Mouse (Mus musculus) neutrophil, adult 5-6 weeks (primary cell): Measurements from ENCODE around the gene Mmp14. TPM values are rescaled to one million over a fixed set of nuclear protein-coding genes. Genes with fewer than 3 reads are reported as not detected.

Experiments
- ATAC-seq: fragments of 151-379, 151-347 bp; 2 replicates; pipeline ENCODE4 v1.8.0; 2017; ENCODE audit warnings: mild to moderate bottlenecking, moderate TSS enrichment; ENCODE audit not compliant: insufficient number of reproducible peaks, poor library complexity, low FRiP score, severe bottlenecking; ENCODE audit errors: extremely low read depth
- total RNA-seq: library from RNA; stranded (forward); fragments of 200-1000 nt; gene quantifications from 2 replicates; pipeline ENCODE4 v1.2.3, GENCODE M21; 2017

Mmp14 gene
- total RNA-seq, 1 experiment from 2014 or later, result 0.58 TPM

DNA sequence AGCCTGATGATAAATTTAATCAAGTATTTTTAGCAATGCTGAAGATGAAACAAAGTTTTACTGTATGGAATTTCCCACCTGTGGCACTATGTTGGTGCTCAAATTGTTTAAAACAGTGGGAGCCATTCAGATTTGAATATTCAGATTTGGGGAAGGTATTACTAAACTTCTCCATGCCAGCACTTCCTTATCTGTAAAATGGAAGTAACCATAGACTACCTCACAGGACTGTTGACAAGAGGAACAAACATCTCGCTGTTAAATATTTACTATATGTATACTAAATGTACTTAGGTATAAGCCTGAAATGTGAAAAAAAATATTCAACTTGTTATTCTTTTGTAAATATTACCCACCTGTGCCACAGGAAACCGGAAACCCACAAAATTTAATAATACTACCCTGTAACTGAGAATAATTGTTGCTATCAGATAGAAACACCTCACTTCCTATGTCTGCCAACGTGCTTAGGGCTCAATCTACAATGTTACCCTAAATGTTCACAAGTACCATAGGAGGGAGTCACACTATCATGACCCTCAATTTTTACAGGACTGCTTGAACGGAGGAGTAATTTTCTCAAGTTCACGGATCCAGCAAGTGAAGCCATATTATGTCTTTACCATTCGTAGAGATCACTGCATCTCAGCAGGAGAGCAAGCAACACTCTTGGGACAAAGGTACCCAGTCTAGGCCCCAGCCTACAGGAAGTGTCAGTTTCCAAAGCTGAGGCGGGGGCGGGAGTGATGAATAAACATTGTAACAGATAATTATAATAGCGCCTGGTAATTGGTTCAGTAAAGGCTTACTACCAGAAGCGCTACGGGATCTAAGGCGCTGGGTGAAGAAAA, 31.9 kb downstream of the Mmp14 start:
- ATAC-seq, result peak; percentile 39

DNA sequence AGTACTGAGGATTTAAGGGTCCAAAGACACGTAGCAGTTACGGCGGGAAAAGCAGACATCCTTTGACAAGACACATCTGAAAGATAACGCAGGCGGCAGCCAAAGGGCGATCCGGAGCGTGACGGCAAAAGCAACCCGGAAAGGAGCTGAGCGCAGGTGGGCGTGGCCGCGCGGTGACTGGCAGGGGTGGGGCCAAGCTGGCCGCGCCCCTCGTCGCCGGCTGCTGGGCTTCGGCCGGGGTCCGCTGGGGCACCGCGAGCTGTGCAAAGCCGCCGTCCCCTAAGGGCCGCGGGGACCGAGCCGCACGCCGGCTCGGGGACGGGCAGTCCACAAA, 32.5 kb downstream of the Mmp14 start, which contains the start of gene Lrp10:
Gene Lrp10, plus strand, starts transcription at position 179 of the 334 bp plus-strand sequence.
- peak; percentile 70 for ATAC-seq

DNA sequence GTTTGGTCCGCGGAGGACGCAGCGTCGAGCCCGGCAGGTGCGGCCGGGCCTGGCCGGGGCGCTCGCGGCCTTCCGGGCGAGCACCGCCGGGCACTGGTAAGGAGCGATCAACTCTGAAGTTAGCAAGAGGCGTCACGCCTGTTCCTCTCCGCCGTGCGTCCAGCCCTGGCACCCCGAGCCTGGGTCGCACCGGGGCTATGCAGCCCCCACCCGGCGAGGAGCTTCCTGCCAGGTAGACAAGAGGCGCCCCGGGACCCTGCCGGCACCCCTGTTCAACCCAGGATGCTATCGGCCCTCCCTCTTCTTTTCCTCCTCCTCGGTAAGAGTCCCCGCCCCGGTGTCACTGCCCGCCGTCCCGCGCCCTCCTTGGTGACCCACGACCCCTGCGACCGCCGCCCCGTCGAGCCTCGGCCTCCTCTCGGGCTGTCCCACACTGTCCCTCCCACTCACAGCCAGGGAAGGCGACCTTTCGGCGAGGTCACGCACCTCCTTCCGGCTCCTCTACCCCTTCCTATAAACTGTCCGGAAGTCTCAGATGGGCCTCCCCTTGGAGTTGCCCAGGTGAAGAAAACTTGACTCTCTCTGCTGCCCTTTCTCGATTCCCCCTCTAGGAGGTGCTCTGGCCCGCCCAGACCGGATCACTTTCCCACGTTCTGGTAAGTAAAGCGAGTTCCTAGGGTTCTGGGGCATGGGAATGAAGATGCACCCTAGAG, 33.0 kb downstream of the Mmp14 start:
- ATAC-seq, result peak; percentile 74

DNA sequence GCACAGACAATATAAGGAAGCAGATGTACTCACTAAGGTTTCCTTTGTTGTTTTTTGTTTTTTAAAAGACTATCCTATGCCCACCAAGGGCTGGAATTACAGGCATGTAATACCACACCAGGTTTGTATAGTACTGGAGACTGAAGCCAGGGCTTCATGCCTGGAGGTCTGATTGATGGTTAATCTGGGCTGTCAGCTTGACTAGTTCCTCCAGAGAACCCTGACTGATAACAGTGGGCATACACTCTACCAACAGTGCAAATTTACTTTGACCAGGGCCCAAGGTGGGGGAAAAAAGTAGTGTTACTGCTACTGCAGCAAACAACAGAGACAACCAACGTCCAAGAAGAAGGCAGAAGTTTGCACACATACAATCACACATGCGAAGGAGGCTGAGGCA, 40.1 kb downstream of the Mmp14 start:
- ATAC-seq, result no peak

DNA sequence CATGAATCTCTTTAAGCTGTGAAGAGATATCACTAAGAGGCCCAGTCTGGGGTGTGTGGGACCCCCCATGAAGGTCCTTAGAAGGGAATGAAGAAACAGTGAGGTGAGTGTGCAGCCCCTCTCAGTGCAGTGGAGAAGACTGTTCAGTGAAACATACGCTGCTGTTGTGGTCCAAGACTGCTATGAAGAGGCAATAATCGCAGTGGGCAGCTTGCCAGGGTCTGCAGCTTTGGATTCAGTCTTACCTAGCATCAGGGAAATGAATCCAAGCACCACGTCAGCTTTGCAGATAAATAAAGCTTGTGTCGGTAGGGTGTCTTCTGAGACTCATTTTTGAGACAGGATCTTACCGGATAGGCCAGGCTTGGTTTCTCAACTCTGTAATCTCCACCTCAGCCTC, 41.3 kb downstream of the Mmp14 start:
- ATAC-seq, result no peak

DNA sequence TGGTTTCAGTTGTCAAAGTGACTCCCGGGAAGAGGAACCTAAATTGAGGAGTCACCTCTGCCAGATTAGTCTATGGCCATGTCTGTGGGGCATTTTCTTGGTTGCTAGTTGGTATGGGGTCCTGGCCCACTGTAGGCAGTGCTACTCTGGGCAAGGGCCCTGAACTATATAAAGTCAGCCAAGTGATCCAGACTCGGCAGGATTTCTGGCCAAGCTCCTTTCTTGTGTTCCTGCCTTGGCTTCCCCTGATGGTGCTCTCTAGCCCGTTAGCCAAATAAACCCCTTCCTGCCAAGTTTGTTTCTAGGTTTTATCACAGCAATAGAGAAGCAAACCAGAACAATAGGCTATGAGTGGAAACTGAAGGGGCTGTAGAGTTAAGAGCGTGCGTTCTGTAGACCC, 43.3 kb downstream of the Mmp14 start:
- no peak for ATAC-seq

DNA sequence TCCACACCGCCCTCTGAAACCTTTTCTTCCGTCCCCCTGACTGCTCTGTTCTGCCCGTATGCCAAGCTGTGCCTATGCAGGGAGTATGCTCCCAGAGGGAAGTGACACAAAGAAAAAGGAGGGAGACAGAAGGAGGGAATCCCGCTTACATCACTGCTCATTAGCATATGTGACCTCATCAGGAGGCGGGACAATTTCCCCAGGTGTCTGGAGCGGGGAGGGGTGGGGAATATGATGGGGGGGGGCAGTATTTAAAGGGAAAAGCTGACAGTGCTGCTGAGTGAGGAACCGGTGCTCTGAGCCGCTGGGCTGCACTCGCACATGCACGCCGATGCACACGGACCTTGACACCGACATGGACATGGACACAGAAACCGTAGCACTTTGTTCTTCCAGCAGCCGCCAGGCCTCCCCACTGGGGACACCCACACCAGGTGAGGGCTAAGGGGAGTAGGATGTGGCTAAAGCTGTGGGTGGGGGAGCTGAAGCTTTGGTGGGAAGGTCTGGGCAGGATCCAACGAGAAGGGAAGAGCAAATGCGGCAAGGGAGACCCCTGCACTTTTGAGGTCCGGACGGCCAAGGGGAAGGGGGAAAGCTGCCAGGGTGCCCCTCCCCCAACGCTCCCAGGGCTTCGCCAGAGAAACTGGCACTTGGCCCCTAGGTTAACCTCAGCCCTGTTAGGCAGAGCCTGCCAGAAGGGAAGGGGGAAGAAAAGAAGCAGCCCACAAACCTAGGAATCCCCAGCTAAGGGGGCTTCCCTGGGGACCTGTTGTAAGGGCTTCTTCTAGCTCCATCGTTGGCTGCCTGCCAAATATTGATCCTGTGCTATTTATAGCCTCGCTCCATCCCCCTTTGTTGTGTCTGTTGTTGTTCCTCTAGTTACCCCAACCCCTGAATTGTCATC, 44.8 kb downstream of the Mmp14 start, which contains the start of gene Rem2:
Gene Rem2, plus strand, starts transcription at position 160 of the 904 bp plus-strand sequence.
- ATAC-seq, result no peak

DNA sequence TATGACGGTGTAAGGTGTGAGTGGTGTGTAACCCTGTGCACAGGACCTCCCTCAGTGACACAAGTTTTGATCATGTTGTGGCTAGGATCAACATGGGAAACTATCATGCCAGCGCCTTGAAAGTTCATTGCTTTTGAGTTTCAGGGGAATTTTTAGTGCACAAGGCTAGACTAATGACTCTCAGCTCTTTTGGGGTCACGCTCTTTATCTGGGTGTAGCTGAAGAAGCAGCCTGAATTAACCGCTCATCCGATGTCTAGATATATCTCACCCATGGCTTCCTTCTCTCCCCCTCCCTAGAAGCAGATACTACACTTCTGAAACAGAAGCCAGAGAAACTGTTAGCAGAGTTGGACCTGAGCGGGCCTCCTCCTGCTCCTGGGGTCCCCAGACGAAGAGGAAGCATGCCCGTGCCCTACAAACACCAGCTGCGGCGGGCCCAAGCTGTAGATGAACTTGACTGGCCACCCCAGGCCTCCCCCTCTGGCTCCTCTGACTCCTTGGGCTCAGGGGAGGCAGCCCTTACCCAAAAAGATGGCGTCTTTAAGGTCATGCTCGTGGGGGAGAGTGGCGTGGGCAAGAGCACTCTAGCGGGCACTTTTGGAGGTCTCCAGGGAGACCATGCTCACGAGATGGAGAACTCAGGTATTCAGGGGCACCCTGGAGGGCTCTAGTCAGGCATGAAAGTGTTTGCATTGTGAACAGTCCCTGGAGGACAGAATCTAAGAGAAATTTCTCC, 45.9 kb downstream of the Mmp14 start:
- ATAC-seq, result no peak

DNA sequence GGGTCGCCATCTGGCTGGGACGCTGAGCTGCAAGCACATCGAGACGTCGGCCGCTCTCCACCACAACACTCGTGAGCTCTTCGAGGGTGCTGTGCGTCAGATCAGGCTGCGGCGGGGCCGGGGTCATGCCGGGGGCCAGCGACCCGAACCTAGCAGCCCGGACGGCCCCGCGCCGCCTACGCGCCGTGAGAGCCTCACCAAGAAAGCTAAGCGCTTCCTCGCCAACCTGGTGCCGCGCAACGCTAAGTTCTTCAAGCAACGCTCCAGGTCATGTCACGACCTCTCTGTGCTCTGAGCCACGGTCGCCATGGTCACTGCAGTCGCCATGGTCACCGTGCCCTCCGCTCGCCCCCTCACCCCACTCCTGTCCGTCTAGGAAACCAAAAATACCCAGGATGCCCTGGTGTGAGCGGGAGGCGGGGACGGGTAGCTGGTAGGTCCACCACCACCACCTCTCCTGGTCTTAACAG, 48.1 kb downstream of the Mmp14 start:
- no peak for ATAC-seq

DNA sequence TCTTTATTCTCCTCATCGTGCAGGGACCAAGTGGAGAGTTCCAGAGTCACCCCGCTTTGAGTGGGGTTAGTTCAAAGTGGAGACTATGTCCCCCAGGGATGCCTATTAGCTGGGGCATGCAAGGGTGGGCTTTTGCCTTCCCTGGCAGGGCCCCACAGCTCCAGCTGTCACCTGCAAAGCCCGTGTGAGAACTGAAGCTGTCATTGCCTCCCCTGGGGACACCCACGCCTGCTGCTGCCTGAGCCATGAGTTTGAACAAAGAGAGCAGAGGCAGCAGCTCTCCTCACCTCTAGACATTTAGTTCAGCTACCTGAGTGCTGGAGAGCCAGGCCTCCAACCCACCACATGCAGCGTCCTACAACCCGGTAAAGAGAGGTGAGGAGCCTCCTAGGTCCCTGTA, 49.3 kb downstream of the Mmp14 start:
- no peak for ATAC-seq

DNA sequence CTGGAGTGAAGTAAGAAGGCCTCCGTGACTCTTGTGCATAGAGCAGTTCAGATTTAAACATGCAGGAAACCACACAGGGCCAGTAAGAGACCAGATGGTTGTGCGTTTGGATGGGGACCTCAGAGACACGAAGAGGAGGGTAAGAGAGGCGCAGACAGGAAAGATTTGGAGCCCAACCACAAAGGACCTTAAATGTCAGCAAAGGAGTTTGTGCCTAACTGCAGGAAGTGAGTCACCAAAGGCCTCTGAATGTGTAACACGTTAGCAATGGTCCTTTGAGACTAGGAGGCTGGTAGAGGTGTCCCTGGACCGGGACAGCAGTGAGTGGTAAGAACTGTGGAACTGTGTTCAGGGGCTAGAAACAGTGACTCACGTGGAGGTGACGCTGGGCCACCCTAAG, 50.0 kb downstream of the Mmp14 start:
- no peak for ATAC-seq

DNA sequence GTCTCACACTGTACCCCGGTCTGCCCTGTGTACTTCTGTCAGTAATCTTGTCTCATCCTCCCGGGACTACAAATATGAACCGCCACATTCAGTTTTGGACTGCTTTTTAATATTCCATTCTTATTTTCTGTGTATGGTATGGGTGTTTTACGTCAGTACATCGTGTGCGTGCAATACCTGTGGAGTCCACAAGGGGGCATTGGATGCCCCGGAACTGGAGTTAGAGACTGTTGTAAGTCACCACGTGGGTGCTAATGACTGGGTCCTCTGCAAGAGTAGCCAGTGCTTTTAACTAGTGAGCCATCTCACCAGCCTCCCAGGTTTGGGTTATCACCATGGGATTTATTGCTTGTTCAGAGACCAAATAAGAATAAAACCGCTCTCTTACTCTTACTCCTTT, 51.1 kb downstream of the Mmp14 start:
- ATAC-seq, result peak; percentile 73

DNA sequence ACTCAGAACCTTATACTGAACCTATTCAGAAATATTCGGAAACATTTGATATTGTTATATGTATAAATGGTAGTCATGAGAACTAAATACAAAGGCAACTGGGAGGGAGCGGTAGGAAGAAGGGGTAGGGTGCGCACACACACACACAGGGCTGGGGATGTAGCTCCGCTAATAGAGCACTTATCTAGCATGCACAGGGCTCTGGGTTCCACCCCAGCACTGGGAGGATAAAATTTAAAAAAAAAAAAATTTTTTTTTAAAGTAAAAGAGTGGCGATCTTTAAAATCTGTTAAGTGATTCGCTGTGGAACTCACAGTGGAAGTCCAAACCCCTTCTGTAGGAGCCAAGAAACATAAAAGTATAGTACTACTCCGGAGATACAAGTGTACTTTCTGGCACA, 54.5 kb downstream of the Mmp14 start:
- ATAC-seq, result no peak

DNA sequence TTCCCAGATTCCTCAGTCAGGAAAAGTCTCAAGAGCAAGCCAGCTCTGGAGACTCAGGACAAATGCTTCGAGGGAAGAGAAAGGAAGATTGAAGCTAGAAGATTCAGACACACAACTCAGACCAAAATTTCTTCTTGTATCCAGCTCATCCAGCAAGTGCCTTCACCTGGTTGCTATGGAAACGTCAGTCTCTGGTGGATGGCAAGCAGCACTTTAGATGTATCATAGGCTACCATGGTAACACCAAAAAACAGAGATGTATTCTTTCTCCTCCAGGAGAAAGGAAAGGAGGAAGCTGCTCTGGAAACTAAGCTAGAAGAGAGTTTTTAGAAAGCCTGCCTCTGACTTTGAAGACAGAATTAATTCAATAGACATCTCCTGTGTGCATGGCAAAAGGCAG, 56.3 kb downstream of the Mmp14 start:
- no peak for ATAC-seq

DNA sequence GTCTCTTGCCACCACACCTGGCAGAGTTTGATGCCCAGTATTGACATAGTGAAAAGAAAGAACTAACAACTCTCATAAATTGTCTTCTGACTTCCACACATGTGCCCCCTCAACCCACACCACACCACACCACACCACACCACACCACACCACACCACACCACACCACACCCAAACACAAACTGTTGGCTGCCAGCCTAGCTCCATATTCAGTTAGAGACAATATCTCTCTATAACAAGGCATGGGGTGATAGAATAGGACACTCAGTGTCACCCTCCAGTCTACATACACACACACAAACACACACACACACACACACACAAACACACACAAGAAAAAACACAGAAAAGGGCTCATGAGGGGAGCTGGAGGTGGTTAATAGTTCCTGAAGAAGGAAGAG, 56.9 kb downstream of the Mmp14 start:
- no peak for ATAC-seq

DNA sequence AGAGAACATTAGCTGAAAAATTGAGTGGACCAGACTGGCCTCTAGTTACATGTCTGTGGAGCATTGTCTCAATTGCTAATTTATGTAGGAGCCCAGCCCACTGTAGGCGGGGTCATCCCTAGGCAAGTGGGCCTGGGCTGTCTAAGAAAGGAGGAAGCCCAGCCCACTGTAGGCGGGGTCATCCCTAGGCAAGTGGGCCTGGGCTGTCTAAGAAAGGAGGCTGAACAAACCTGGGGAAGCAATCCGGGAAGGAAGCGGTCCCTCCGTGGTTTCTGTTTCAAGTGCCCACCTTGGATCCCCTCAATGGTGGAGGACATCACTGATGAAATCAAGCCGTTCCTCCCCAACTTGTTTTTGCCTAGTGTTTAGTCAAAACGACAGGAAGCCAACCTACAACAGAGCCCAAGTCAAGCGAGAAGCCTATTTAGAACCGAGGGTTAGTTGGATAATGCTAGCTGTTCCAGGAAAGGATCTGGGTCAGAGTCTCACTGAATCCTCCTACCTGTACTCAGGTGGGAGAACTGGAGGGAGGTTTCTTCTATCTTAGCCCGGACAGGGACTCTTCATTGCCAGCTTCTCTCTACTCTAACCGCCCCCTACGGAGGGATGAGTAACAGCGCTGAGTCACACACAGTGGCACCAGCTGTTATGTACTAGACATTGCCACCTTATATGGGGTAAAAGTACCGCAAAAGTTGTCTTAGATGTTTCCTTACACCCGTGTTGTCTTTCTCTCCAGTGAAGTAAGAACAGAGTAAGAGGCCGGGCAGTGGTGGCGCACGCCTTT, 61.1 kb downstream of the Mmp14 start:
- ATAC-seq, result peak; percentile 41; the same call in 1 of the 2 replicates

DNA sequence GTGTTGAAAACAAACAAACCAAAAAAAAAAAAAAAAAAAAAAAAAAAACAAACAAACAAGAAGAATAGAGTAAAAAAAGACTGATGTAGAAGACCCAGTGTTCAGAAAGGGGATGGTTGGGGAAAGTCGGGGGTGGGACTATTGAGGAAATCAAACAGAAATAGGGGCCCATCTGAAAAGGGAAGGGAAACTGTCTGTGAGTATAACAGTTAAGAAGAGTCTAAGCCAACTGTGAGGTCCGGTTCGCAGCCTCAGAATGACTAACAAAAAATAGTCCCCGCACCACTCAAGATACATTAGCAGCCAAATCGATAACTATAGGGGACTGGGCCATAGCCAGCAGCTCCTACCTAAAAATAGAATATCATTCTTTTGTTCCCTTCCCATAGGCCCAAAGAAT, 61.8 kb downstream of the Mmp14 start:
- ATAC-seq, result no peak

DNA sequence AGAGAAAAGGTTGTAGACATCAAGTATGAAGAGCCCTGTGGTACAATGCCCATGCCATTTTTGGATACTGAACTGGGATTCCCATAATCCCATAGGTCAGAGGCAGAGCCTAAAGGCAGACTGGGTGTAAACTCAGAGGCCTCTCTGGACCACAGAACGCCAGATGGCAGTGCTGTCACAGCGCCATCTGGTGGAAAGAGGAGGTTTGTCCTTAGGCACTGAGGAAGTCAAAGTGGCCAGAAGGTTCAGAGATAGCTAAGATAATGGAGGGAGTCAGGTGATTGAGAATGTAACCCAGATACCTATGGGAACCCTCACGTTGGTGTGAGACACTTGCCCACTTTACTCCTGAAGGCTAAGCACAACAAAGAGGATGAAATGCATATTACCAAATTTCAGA, 62.8 kb downstream of the Mmp14 start:
- peak; percentile 91 for ATAC-seq
